Mouse (Mus musculus): ENCODE measurements around the gene Fbxw11. TPM values are rescaled to one million over a fixed set of nuclear protein-coding genes. Genes with fewer than 3 reads are reported as not detected.
"Not testable (repeated sequence)": the region's sequence is repeated elsewhere in the genome, so short reads cannot be mapped to it uniquely, and the experiment has no call there.

Gene Fbxw11
- polyA plus RNA-seq, 1 experiment from 2014 or later = 60.8 TPM

GRCm38 (mm10) chr11:32694322-32695003 lies 51.9 kb downstream of the Fbxw11 start:
- H3K4me1 ChIP-seq = peaks cover 78% of the 10 kb centered on the region
- H3K36me3 ChIP-seq; ATAC-seq (ENCODE audit: extremely low read depth, insufficient number of reproducible peaks, low FRiP score, low TSS enrichment); H3K4me2 ChIP-seq; H3K9me3 ChIP-seq; H3K4me3 ChIP-seq; H3K27me3 ChIP-seq (replicated peaks): not testable (repeated sequence)
- 52% methylated on average over 9 of the region's 9 CpGs for WGBS
- 0 out of 2 replicates have a peak overlapping the region, but pooled peaks have one; percentile 44 for H3K9ac ChIP-seq
- H3K27ac ChIP-seq (replicated peaks) = peak overlapping the region; percentile 56; the same call in 1 of the 2 replicates

DNA sequence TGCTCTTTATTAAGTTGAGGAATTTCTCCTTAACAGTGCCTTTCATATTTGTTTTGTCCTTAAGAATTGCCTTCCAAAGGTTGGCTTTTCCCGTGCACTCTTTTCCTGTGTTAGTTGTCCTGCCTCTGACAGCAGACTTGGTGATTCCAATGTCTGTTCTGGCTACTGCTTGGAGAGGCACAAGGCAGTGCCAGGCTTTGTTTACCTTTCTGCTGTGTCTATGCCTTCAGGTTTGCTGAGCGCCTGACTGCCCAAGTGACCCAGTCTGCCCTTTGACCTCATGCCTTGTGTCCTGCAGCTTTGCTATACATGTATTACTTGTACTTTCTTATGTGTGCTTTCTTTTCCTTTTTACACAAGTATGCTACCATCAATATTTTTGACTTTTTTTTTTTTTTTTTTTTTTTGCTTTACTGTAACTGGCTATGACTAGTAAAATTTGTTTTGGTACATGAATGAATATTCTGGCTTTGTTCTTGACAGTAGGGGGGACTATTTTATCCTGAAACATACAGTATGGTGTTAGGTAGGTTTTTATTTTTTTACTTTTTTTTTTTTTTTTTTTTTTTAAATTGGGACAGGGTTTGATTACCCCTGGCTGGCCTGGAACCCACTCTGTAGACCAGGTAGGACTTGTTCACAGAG lies 54.0 kb downstream of the Fbxw11 start:
- WGBS = 51% methylated on average over 2 of the region's 2 CpGs
- Histone ChIP-seq H3K9me3 (no peaks in the 10 kb centered on the region), H3K4me3 (no peak overlapping the region), H3K36me3 (no peaks in the 10 kb centered on the region), H3K27me3 (replicated peaks) (no peaks in the 10 kb centered on the region), H3K27ac (replicated peaks) (no peak overlapping the region), H3K9ac (no peak overlapping the region), H3K4me2 (no peak overlapping the region), H3K4me1 (peaks cover 81% of the 10 kb centered on the region)
- no peak for ATAC-seq (ENCODE audit: extremely low read depth, insufficient number of reproducible peaks, low FRiP score, low TSS enrichment)

DNA sequence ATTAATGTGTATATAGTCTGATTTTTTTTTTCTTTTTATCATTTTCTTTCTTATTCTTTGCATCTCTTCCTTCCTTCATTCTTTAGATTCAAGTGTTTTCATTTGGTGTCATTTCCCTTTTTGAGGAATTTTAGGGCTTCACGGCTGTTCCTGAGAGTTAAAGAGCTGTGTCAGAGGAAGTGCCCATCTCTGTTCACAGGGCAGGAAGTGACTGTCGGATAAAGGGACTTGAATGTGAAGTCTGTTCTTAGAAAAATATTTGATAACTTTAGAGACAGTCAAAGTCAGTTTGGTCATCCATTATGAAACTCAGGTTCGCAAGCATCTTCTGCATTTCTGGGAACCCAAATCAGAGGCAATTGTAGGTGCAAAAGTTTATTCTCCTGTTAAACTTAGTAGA lies 55.2 kb downstream of the Fbxw11 start:
- H3K27me3 ChIP-seq (replicated peaks) = no peaks in the 10 kb centered on the region
- 40% methylated on average over 3 of the region's 3 CpGs for WGBS
- H3K27ac ChIP-seq (replicated peaks) = no peak overlapping the region
- H3K36me3 ChIP-seq = no peaks in the 10 kb centered on the region
- ATAC-seq (ENCODE audit: extremely low read depth, insufficient number of reproducible peaks, low FRiP score, low TSS enrichment) = no peak
- H3K9me3 ChIP-seq = no peaks in the 10 kb centered on the region
- no peak overlapping the region for H3K4me2 ChIP-seq
- no peak overlapping the region for H3K9ac ChIP-seq
- no peak overlapping the region for H3K4me3 ChIP-seq
- peaks cover 85% of the 10 kb centered on the region for H3K4me1 ChIP-seq

- ATAC-seq (ENCODE audit: extremely low read depth, insufficient number of reproducible peaks, low FRiP score, low TSS enrichment) = no peak
- no peaks in the 10 kb centered on the region for H3K27me3 ChIP-seq (replicated peaks)
- H3K9me3 ChIP-seq = no peaks in the 10 kb centered on the region
- H3K27ac ChIP-seq (replicated peaks) = no peak overlapping the region
- H3K4me1 ChIP-seq = peaks cover 95% of the 10 kb centered on the region
- H3K36me3 ChIP-seq = no peaks in the 10 kb centered on the region
- H3K4me3 ChIP-seq = no peak overlapping the region
- no peak overlapping the region for H3K4me2 ChIP-seq
- H3K9ac ChIP-seq = no peak overlapping the region
- WGBS = 61% methylated on average over 3 of the region's 3 CpGs
These were observed 57.5 kb downstream of the Fbxw11 start for GRCm38 (mm10) chr11:32699913-32700493.

DNA sequence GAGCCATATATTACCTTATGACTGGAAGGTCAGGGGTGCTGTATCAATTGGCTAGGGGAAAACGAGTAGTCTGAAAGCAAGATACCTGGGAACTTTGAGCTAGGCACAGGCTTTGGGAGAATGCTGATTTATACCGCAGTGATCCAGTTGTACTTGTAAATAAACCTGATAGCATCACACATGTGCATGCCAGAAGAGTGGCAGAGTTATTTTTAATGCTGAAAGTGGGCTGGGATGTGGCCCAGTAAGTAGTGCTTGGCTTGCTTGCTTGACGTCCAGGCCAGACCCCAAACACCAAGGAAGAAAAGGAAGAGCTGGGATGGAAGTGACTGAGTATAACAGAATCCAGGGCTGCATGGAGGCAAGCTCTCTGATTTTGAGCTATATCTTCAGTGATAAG lies 59.0 kb downstream of the Fbxw11 start:
- H3K9ac ChIP-seq = no peak overlapping the region
- H3K4me3 ChIP-seq = no peak overlapping the region
- WGBS = 33% methylated on average over 3 of the region's 3 CpGs
- H3K4me1 ChIP-seq = peaks cover 95% of the 10 kb centered on the region
- no peaks in the 10 kb centered on the region; the same call in 1 of the 2 replicates for H3K36me3 ChIP-seq
- no peaks in the 10 kb centered on the region for H3K9me3 ChIP-seq
- H3K27ac ChIP-seq (replicated peaks) = peak overlapping the region; percentile 13; the same call in 1 of the 2 replicates
- H3K27me3 ChIP-seq (replicated peaks) = no peaks in the 10 kb centered on the region
- no peak for ATAC-seq (ENCODE audit: extremely low read depth, insufficient number of reproducible peaks, low FRiP score, low TSS enrichment)
- no peak overlapping the region for H3K4me2 ChIP-seq

GRCm38 (mm10) chr11:32704241-32704890 lies 61.8 kb downstream of the Fbxw11 start:
- H3K27me3 ChIP-seq (replicated peaks) = no peaks in the 10 kb centered on the region
- 71% methylated on average over 6 of the region's 6 CpGs for WGBS
- no peak overlapping the region for H3K4me2 ChIP-seq
- H3K4me1 ChIP-seq = peaks cover 94% of the 10 kb centered on the region
- no peak overlapping the region; the same call in 1 of the 2 replicates for H3K27ac ChIP-seq (replicated peaks)
- no peaks in the 10 kb centered on the region; the same call in 1 of the 2 replicates for H3K36me3 ChIP-seq
- no peak for ATAC-seq (ENCODE audit: extremely low read depth, insufficient number of reproducible peaks, low FRiP score, low TSS enrichment)
- H3K9me3 ChIP-seq = no peaks in the 10 kb centered on the region
- H3K4me3 ChIP-seq = no peak overlapping the region
- no peak overlapping the region for H3K9ac ChIP-seq

DNA sequence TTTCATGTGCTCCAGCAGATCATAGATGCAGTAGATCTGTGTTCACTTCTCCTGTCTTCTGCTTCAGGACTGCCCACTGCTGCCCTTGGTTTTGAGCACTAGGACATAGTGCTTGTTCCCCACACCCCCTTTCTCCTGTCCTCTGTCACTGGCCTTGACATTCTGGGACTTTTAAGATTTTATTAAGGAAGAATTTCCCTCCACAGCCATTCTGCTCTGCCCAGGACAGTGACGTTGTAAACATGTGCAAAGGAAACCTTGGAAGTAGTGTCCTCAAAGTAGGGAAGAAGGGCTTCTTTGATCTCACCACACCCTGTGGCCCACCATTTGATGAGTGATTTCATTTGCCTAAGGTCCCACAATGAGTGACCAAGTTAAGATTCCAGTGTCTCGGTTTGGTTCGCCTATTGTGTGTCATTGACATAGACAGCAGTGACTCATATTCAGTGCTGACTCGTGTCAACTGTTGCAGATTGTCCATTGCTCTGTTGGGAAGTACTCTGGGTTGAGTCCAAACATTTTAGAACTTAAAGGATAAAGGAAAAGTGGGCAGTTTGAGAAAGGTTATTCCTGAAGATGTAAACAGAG lies 64.0 kb downstream of the Fbxw11 start:
- Histone ChIP-seq H3K36me3 (no peaks in the 10 kb centered on the region; the same call in 1 of the 2 replicates), H3K27me3 (replicated peaks) (no peaks in the 10 kb centered on the region), H3K9me3 (no peaks in the 10 kb centered on the region), H3K4me2 (no peak overlapping the region), H3K4me3 (no peak overlapping the region), H3K27ac (replicated peaks) (no peak overlapping the region), H3K4me1 (peaks cover 74% of the 10 kb centered on the region), H3K9ac (no peak overlapping the region)
- WGBS = 75% methylated on average over 4 of the region's 4 CpGs
- no peak for ATAC-seq (ENCODE audit: extremely low read depth, insufficient number of reproducible peaks, low FRiP score, low TSS enrichment)

DNA sequence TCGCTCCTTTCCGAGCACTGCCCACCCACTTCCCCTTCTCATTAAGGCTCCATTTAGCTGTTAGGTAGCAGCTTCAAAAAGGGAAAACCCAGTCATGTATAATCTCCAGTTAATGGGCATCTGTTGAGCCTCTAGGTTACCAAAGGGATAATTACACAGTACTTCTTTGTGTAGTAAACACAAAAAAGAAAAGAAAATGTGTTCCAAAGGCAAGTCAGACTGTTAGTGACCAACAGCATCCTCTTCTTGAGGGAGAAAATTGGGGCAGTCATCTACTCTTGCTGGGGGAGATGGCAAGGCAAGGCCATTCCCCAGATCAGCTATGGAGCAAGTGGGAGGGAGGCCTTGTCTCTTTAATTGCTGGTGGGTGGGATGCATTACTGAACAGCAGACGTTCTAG lies 65.0 kb downstream of the Fbxw11 start:
- Histone ChIP-seq H3K9me3 (no peaks in the 10 kb centered on the region), H3K36me3 (peaks cover 9% of the 10 kb centered on the region), H3K4me2 (no peak overlapping the region), H3K9ac (no peak overlapping the region), H3K4me1 (peaks cover 64% of the 10 kb centered on the region), H3K27ac (replicated peaks) (no peak overlapping the region), H3K27me3 (replicated peaks) (no peaks in the 10 kb centered on the region), H3K4me3 (no peak overlapping the region)
- WGBS = 65% methylated on average over 3 of the region's 3 CpGs
- ATAC-seq (ENCODE audit: extremely low read depth, insufficient number of reproducible peaks, low FRiP score, low TSS enrichment) = no peak

DNA sequence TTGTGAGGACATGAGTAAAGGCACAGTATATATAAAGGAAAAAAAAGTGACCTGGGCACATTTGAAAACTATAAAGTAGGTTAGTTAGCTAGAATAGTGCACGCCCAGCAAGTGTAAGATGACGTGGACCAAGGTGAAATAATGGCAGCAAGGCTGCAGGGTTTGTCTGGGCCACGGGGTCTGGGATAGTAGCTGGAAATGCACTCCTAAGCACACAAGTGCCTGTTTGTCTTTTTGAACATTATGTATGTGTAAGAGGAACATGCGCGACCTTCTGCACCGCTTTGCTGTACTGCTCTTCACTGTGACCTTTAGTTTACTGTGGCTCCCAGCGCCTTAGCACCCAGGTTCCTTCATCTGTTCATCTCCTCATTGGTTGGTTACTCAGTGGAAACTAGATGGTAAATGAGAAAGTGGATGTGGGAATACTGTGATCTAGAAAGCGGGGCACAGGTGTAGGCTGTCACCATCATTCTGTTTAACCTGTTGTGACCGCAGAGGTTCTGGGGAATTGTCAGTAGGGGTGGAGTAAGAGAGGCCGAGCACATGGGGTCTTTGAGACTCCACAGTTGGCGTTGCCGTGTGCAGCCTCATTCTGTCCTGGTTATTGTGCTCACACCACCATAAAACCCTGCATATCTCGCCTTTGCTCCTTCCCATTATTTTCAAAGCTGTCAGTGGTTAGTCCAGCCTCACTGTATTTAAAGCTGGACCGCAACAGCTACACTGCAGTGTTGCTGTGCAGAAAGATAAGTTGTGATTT lies 66.4 kb downstream of the Fbxw11 start:
- Histone ChIP-seq H3K4me3 (no peak overlapping the region), H3K4me1 (peaks cover 49% of the 10 kb centered on the region), H3K4me2 (no peak overlapping the region), H3K9me3 (no peaks in the 10 kb centered on the region), H3K36me3 (peaks cover 23% of the 10 kb centered on the region), H3K9ac (no peak overlapping the region), H3K27me3 (replicated peaks) (no peaks in the 10 kb centered on the region), H3K27ac (replicated peaks) (0 out of 2 replicates have a peak overlapping the region, but pooled peaks have one; percentile 15)
- ATAC-seq (ENCODE audit: extremely low read depth, insufficient number of reproducible peaks, low FRiP score, low TSS enrichment) = no peak
- 83% methylated on average over 14 of the region's 14 CpGs for WGBS

DNA sequence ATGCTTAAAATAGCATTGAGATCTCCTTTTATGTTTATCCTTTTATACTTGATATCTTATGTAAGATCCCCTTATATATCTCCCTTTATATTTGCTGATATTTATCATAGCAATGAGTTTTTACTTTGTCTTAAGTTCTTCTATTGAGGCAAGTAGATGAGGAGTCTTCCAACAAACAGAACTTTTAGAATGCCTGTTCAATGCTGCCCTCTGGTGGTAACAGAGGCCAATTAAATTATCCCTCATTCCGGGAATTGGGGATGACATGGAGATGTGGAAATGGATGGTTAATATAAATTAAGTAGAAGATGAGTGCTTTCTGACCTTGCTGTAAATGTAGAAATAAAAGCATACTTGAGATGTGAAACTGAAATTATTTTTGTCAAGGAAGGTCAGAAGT lies 67.0 kb downstream of the Fbxw11 start:
- ATAC-seq (ENCODE audit: extremely low read depth, insufficient number of reproducible peaks, low FRiP score, low TSS enrichment) = no peak
- Histone ChIP-seq H3K9ac (no peak overlapping the region), H3K4me3 (no peak overlapping the region), H3K4me1 (peaks cover 43% of the 10 kb centered on the region), H3K4me2 (no peak overlapping the region), H3K9me3 (no peaks in the 10 kb centered on the region), H3K27ac (replicated peaks) (no peak overlapping the region), H3K36me3 (peaks cover 26% of the 10 kb centered on the region), H3K27me3 (replicated peaks) (no peaks in the 10 kb centered on the region)
- 13% methylated on average over 1 of the region's 1 CpGs for WGBS
